8 mouse cellular contexts compared by ENCODE assay signal in the genomic region with DNA sequence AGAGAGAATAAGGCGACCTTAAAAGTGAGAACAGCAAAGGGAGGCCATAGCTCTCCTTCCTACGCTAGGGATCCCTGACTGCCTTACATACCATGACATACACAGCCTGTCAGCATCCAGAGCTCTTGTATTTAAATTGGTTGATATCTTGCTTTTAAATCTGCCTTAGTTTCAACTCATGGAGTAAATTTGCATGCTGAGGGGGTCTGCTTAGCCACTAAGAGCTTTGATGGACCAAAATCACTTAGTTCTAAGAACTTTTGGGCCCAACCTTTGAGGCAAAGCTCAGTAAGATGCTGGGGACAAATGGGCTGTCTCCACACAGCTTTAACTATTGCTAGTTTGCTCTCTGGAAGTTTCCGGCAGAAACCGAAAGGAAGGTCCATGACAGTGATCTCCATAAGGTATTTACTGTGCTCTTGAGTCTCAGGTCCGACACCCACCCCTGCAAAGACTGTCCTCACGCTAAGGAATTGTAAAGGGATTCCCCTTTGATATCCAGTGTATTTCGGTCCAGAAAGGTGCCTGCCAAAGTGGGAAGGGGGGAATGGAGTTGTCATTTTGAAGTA. TPM values are rescaled to one million over a fixed set of nuclear protein-coding genes. Genes with fewer than 3 reads are reported as not detected.
DNase-seq lines count a peak whose midpoint lies in the region; ATAC-seq and TF ChIP-seq lines count a peak whose summit lies in the region.
"Had no signal": no experiment of that assay in that cellular context is flagged by ENCODE, and none has a peak within 500 bp of the region (broad histone marks: within the 10 kb centered on the region; RNA-seq: fewer than 3 reads in every experiment).

No protein-coding gene starts in this region.

- H3ac ChIP-seq in C2C12 (ENCODE audit: control insufficient read depth, insufficient read length, low read depth): peak overlapping the region; percentile 68

- no peak for TF ChIP-seq CTCF in C2C12 (IDR thresholded peaks at IDR 0.05; ENCODE audit: control insufficient read depth, insufficient read depth, insufficient read length)
- TF ChIP-seq CTCF in left cerebral cortex, adult 2 months (IDR thresholded peaks at IDR 0.05): no peak
- TF ChIP-seq CTCF in layer of hippocampus, adult 2 months (conservative IDR thresholded peaks at IDR 0.05): no peak

- peaks cover 3 to 8% of the 10 kb centered on the region in 2 experiments; a peak in 3 of 4 replicates for H3K4me1 ChIP-seq in ES-E14 (ENCODE audit: control insufficient read depth in 2 of 2, insufficient read depth in 2 of 2, low read length in 2 of 2, poor library complexity in 1 of 2)
- peaks cover 16% of the 10 kb centered on the region for H3K4me1 ChIP-seq in forebrain, embryonic 16.5 days (replicated peaks; ENCODE audit: control insufficient read depth, insufficient read depth, low read length)

- H3K27ac ChIP-seq in ES-E14 (ENCODE audit: insufficient read depth, low read depth, low read length, poor library complexity, severe bottlenecking) (peak overlapping the region; percentile 91; the same call in 1 of the 2 replicates), macrophage (peak overlapping the region; percentile 74)
- H3K27ac ChIP-seq in forebrain, embryonic 16.5 days (ENCODE audit: low read length): no peak overlapping the region
- no peak overlapping the region for H3K27ac ChIP-seq in left cerebral cortex, adult 2 months
- H3K27ac ChIP-seq in layer of hippocampus, adult 2 months: no peak overlapping the region

- in situ Hi-C loops in ES-E14 (cut with MboI; ENCODE audit: low sequenced_read_pairs in 2 of 2, unreplicated experiment in 2 of 2): no loop called here

- ATAC-seq in forebrain, embryonic 16.5 days: no peak

- H3K79me2 ChIP-seq in C2C12 (ENCODE audit: control insufficient read depth, insufficient read depth) (no peaks in the 10 kb centered on the region), macrophage (ENCODE audit: inconsistent target) (no peaks in the 10 kb centered on the region)

- DNase-seq in ES-E14 (ENCODE audit: low read depth, low spot score): no peak
- no peak for DNase-seq in left cerebral cortex, adult 2 months (ENCODE audit: extremely low spot score in 1 of 2, low spot score in 2 of 2)
- no peak for DNase-seq in layer of hippocampus, adult 2 months (ENCODE audit: low spot score in 2 of 2)
- DNase-seq in kidney, postnatal 10 days: no peak

- H3K9me3 ChIP-seq in ES-E14 (ENCODE audit: control insufficient read depth, insufficient read depth, low read depth, low read length): no peaks in the 10 kb centered on the region
- H3K9me3 ChIP-seq in forebrain, embryonic 16.5 days (ENCODE audit: control insufficient read depth, low read length): no peaks in the 10 kb centered on the region

- WGBS in forebrain, embryonic 16.5 days: 17% methylated on average over 7 of the region's 7 CpGs
- whole genome bisulfite sequencing in macrophage (ENCODE audit: missing documents): 72% methylated on average over 7 of the region's 7 CpGs

- intact Hi-C loops in left cerebral cortex, adult 2 months (cut with DNase I): loop anchor here (2.0 kb wide), 1 partner anchor 15 kb away; no protein-coding TSS in a partner anchor

- H3K79me3 ChIP-seq in C2C12 (ENCODE audit: low read depth): no peaks in the 10 kb centered on the region

- peak overlapping the region; percentile 48 for H3K4me2 ChIP-seq in forebrain, embryonic 16.5 days (ENCODE audit: low read length)

- H3K4me3 ChIP-seq in C2C12 (ENCODE audit: insufficient read depth, poor library complexity, severe bottlenecking): peak overlapping the region; percentile 42
- peak overlapping the region; percentile 74 to 81 for H3K4me3 ChIP-seq in ES-E14 (ENCODE audit: insufficient read depth in 1 of 2, low read depth in 1 of 2, low read length in 2 of 2, poor library complexity in 1 of 2, severe bottlenecking in 1 of 2)
- peak overlapping the region; percentile 40 for H3K4me3 ChIP-seq in forebrain, embryonic 16.5 days (replicated peaks; ENCODE audit: low read length)
- peak overlapping the region; percentile 43 for H3K4me3 ChIP-seq in macrophage (ENCODE audit: inconsistent target)
- no peak overlapping the region for H3K4me3 ChIP-seq in left cerebral cortex, adult 2 months
- H3K4me3 ChIP-seq in layer of hippocampus, adult 2 months: no peak overlapping the region

- peak overlapping the region; percentile 89 for H3K9ac ChIP-seq in ES-E14 (ENCODE audit: insufficient read depth, low read depth, low read length, poor library complexity, severe bottlenecking)
- peak overlapping the region; percentile 41; the same call in 1 of the 2 replicates for H3K9ac ChIP-seq in forebrain, embryonic 16.5 days (replicated peaks; ENCODE audit: low read depth, low read length)

- H3K27me3 ChIP-seq in C2C12 (ENCODE audit: control insufficient read depth, insufficient read depth, insufficient read length): no peaks in the 10 kb centered on the region
- no peaks in the 10 kb centered on the region for H3K27me3 ChIP-seq in forebrain, embryonic 16.5 days (replicated peaks; ENCODE audit: control insufficient read depth, insufficient read depth, low read length)

- H3K36me3 ChIP-seq in C2C12 (ENCODE audit: control insufficient read depth, insufficient read depth): no peaks in the 10 kb centered on the region
- no peaks in the 10 kb centered on the region for H3K36me3 ChIP-seq in ES-E14 (ENCODE audit: control insufficient read depth, insufficient read depth, low read length, poor library complexity, severe bottlenecking)
- H3K36me3 ChIP-seq in forebrain, embryonic 16.5 days (ENCODE audit: control insufficient read depth, insufficient read depth): no peaks in the 10 kb centered on the region
- no peaks in the 10 kb centered on the region for H3K36me3 ChIP-seq in macrophage (ENCODE audit: inconsistent target)

TF ChIP-seq in C2C12, 6 proteins besides CTCF, POLR2A, EP300 and RAD21:
- no peak for TF ChIP-seq CEBPB (IDR thresholded peaks at IDR 0.05; ENCODE audit: low read depth)
TF ChIP-seq in C2C12: peak in this region for 0.

TF ChIP-seq in ES-E14, 5 proteins besides CTCF, POLR2A, EP300 and RAD21 (continues in another document):
- TF ChIP-seq MAFK (IDR thresholded peaks at IDR 0.05; ENCODE audit: insufficient read depth, low read depth, low read length): no peak
- TF ChIP-seq ZC3H11A (IDR thresholded peaks at IDR 0.05; ENCODE audit: borderline replicate concordance, low read depth, low read length): no peak

RNA-seq across cellular contexts. Expression of a gene that starts 1.5 kb away (rescaled TPM):
- polyA plus RNA-seq in C2C12 (2012; fragmentation: generic; extraction: Trizol) (5.1 TPM), macrophage (2018) (2.4 to 4.9 TPM (median 3.8 TPM) in 3 replicates)
- 398 and 546 TPM in 2 replicates for total RNA-seq in ES-E14 (2012; rRNA removed)
- polyA plus RNA-seq in forebrain, embryonic 16.5 days (2015; fragmentation: Nextera tagmentation; extraction: Ambion mirVana): 2.4 and 3.4 TPM in 2 replicates
- 10 to 100 TPM in 1 of 26 experiments, 1 to 10 TPM in 17, not detected in 8; 1.0 to 20.9 (median 3.0) TPM for total RNA-seq in macrophage (2018; cell fraction: chromatin; rRNA removed)
- total RNA-seq in macrophage (2018; cell fraction: cytosol; rRNA removed): 10 to 100 TPM in 12 of 26 experiments, 1 to 10 TPM in 14; 4.0 to 26.3 (median 8.5) TPM
- total RNA-seq in macrophage (2018; cell fraction: nucleus; rRNA removed): 10 to 100 TPM in 3 of 26 experiments, 1 to 10 TPM in 20, under 1 TPM in 2, not detected in 1; 0.63 to 20.6 (median 3.2) TPM
- total RNA-seq in left cerebral cortex, adult 2 months (2021): 1 to 10 TPM; 5.7 to 6.8 TPM
- 10 to 100 TPM; 11.4 to 12.3 TPM for total RNA-seq in layer of hippocampus, adult 2 months (2021)

RNA-seq across cellular contexts. Expression of a gene that starts 2.7 kb away (rescaled TPM):
- polyA plus RNA-seq in C2C12 (2012; fragmentation: generic; extraction: Trizol) (20.3 TPM), macrophage (2018) (57.1 to 112 TPM (median 105 TPM) in 3 replicates)
- total RNA-seq in ES-E14 (2012; rRNA removed): 2,531 and 3,588 TPM in 2 replicates
- polyA plus RNA-seq in forebrain, embryonic 16.5 days (2015; fragmentation: Nextera tagmentation; extraction: Ambion mirVana): 33.3 and 43.5 TPM in 2 replicates
- 100 to 1,000 TPM in 6 of 26 experiments, 10 to 100 TPM in 20; 14.6 to 204 (median 42.8) TPM for total RNA-seq in macrophage (2018; cell fraction: chromatin; rRNA removed)
- 100 to 1,000 TPM; 117 to 488 (median 245) TPM for total RNA-seq in macrophage (2018; cell fraction: cytosol; rRNA removed)
- total RNA-seq in macrophage (2018; cell fraction: nucleus; rRNA removed): 100 to 1,000 TPM in 9 of 26 experiments, 10 to 100 TPM in 16, 1 to 10 TPM in 1; 6.7 to 408 (median 71.5) TPM
- total RNA-seq in left cerebral cortex, adult 2 months (2021): 100 to 1,000 TPM; 156 to 184 TPM
- 100 to 1,000 TPM; 208 to 213 TPM for total RNA-seq in layer of hippocampus, adult 2 months (2021)

RNA-seq across cellular contexts. Expression of a gene that starts 7.9 kb away (rescaled TPM):
- not detected for polyA plus RNA-seq in C2C12 (2012; fragmentation: generic; extraction: Trizol)
- 2,311 and 3,075 TPM in 2 replicates for total RNA-seq in ES-E14 (2012; rRNA removed)
- polyA plus RNA-seq in forebrain, embryonic 16.5 days (2015; fragmentation: Nextera tagmentation; extraction: Ambion mirVana): 20.6 and 26.5 TPM in 2 replicates
- 10 to 100 TPM in 9 of 26 experiments, 1 to 10 TPM in 12, not detected in 5; 2.2 to 49.3 (median 9.8) TPM for total RNA-seq in macrophage (2018; cell fraction: chromatin; rRNA removed)
- 100 to 1,000 TPM in 4 of 26 experiments, 10 to 100 TPM in 22; 24.8 to 148 (median 55.9) TPM for total RNA-seq in macrophage (2018; cell fraction: cytosol; rRNA removed)
- total RNA-seq in macrophage (2018; cell fraction: nucleus; rRNA removed): 10 to 100 TPM in 20 of 26 experiments, 1 to 10 TPM in 5, not detected in 1; 2.6 to 72.1 (median 24.1) TPM
- 24.8 to 42.2 TPM (median 31.8 TPM) in 3 replicates for polyA plus RNA-seq in macrophage (2018)
- 10 to 100 TPM in 1 of 2 experiments, not detected in 1; 19.2 TPM for total RNA-seq in left cerebral cortex, adult 2 months (2021)
- total RNA-seq in layer of hippocampus, adult 2 months (2021): 10 to 100 TPM in 1 of 2 experiments, not detected in 1; 11.7 TPM

RNA-seq across cellular contexts. Expression of a gene that starts 9.1 kb away (rescaled TPM):
- polyA plus RNA-seq in C2C12 (2012; fragmentation: generic; extraction: Trizol) (0.32 TPM), macrophage (2018) (1.7 to 8.5 TPM (median 4.8 TPM) in 3 replicates)
- total RNA-seq in ES-E14 (2012; rRNA removed): not detected in 2 replicates
- 2.0 TPM in 1 of 2 replicates, not detected in the other for polyA plus RNA-seq in forebrain, embryonic 16.5 days (2015; fragmentation: Nextera tagmentation; extraction: Ambion mirVana)
- not detected for total RNA-seq in macrophage (2018; cell fraction: chromatin; rRNA removed)
- 10 to 100 TPM in 4 of 26 experiments, 1 to 10 TPM in 20, under 1 TPM in 2; 0.26 to 13.9 (median 5.0) TPM for total RNA-seq in macrophage (2018; cell fraction: cytosol; rRNA removed)
- total RNA-seq in macrophage (2018; cell fraction: nucleus; rRNA removed): 1 to 10 TPM in 4 of 26 experiments, under 1 TPM in 2, not detected in 20; 0.60 to 8.0 (median 2.2) TPM
- not detected for total RNA-seq in left cerebral cortex, adult 2 months (2021)
- not detected for total RNA-seq in layer of hippocampus, adult 2 months (2021)
- total RNA-seq: liver, adult 2 months had no signal
- polyA plus RNA-seq: liver, adult 2 months had no signal

RNA-seq across cellular contexts. Expression of a gene that starts 16.5 kb away (rescaled TPM):
- polyA plus RNA-seq in C2C12 (2012; fragmentation: generic; extraction: Trizol) (0.98 TPM), macrophage (2018) (5.7 to 13.3 TPM (median 6.8 TPM) in 3 replicates)
- 0.80 and 1.0 TPM in 2 replicates for total RNA-seq in ES-E14 (2012; rRNA removed)
- polyA plus RNA-seq in forebrain, embryonic 16.5 days (2015; fragmentation: Nextera tagmentation; extraction: Ambion mirVana): 8.6 and 10.8 TPM in 2 replicates
- total RNA-seq in macrophage (2018; cell fraction: chromatin; rRNA removed): 10 to 100 TPM in 6 of 26 experiments, 1 to 10 TPM in 14, under 1 TPM in 5, not detected in 1; 0.31 to 20.2 (median 2.9) TPM
- total RNA-seq in macrophage (2018; cell fraction: cytosol; rRNA removed): 10 to 100 TPM in 2 of 26 experiments, 1 to 10 TPM in 24; 4.6 to 10.5 (median 6.7) TPM
- total RNA-seq in macrophage (2018; cell fraction: nucleus; rRNA removed): 10 to 100 TPM in 9 of 26 experiments, 1 to 10 TPM in 16, under 1 TPM in 1; 0.82 to 40.9 (median 7.9) TPM
- 1 to 10 TPM; 5.4 to 5.6 TPM for total RNA-seq in left cerebral cortex, adult 2 months (2021)
- 1 to 10 TPM; 7.6 to 7.9 TPM for total RNA-seq in layer of hippocampus, adult 2 months (2021)

Comparison
In these comparisons a context has a peak if more than half of its experiments do, and no peak if none do; other contexts are left out.
1. H3K4me3 ChIP-seq: peak in C2C12 (single experiment), ES-E14 (2 of 2), forebrain, embryonic 16.5 days (single experiment) and macrophage (single experiment); none in left cerebral cortex, adult 2 months (single experiment) and layer of hippocampus, adult 2 months (single experiment).
2. H3K27ac ChIP-seq: peak in ES-E14 (single experiment) and macrophage (single experiment); none in forebrain, embryonic 16.5 days (single experiment), left cerebral cortex, adult 2 months (single experiment) and layer of hippocampus, adult 2 months (single experiment).
3. RNA of a gene that starts 1.5 kb away (total RNA-seq): 398 to 546 TPM in ES-E14; 11.4 to 12.3 TPM in layer of hippocampus, adult 2 months and 5.7 to 6.8 TPM in left cerebral cortex, adult 2 months; every median in the first group is over 10 times any median in the second.
4. RNA of a gene that starts 2.7 kb away (total RNA-seq): 2,531 to 3,588 TPM in ES-E14; 208 to 213 TPM in layer of hippocampus, adult 2 months and 156 to 184 TPM in left cerebral cortex, adult 2 months; every median in the first group is over 10 times any median in the second.
5. RNA of a gene that starts 7.9 kb away (total RNA-seq): 2,311 to 3,075 TPM in ES-E14; 19.2 TPM in left cerebral cortex, adult 2 months and 11.7 TPM in layer of hippocampus, adult 2 months; every median in the first group is over 100 times any median in the second.